13 mouse cellular contexts compared by ENCODE assay signal in the genomic region with DNA sequence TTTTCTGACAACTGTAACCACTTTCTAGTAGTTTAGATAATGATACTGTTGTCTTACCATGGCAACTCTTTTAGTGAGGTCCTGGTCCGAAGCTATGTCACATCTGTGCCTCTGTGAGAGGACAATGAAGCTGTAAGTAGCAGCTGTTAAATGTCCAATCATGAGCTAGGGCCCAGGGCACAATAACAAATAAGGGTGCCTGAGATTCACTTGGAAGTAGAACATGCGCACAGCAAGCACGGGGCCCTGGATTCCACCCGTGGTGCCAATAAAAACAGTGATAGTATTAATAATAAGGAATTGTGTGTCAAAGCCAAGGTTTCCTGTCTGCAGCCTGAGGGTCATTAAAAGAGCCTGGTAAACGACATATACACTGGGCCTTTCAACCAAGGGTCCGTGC.
"Had no signal": no experiment of that assay in that cellular context is flagged by ENCODE, and none has a peak within 500 bp of the region (broad histone marks: within the 10 kb centered on the region; RNA-seq: fewer than 3 reads in every experiment).

No protein-coding gene starts in this region.

- H3K9ac ChIP-seq: intestine, embryonic 15.5 days; liver, embryonic 15.5 days; midbrain, embryonic 12.5 days; stomach, embryonic 15.5 days had no signal

- H3K9me3 ChIP-seq: intestine, embryonic 15.5 days; limb, embryonic 10.5 days; midbrain, embryonic 12.5 days; stomach, embryonic 15.5 days had no signal

- H3K4me3 ChIP-seq: intestine, embryonic 15.5 days; limb, embryonic 10.5 days; liver, embryonic 15.5 days; midbrain, embryonic 12.5 days; stomach, embryonic 15.5 days had no signal

- DNase-seq: lung, adult 2 months; lung, postnatal 10 days; right cerebral cortex, postnatal 14 days; thymus, adult 2 months; thymus, postnatal 25 days had no signal

- H3K36me3 ChIP-seq: intestine, embryonic 15.5 days; limb, embryonic 10.5 days; liver, embryonic 15.5 days; midbrain, embryonic 12.5 days; stomach, embryonic 15.5 days had no signal

- H3K4me1 ChIP-seq: intestine, embryonic 15.5 days; liver, embryonic 15.5 days; midbrain, embryonic 12.5 days; stomach, embryonic 15.5 days had no signal

- H3K27me3 ChIP-seq: intestine, embryonic 15.5 days; liver, embryonic 15.5 days; midbrain, embryonic 12.5 days; stomach, embryonic 15.5 days had no signal

- ATAC-seq: intestine, embryonic 15.5 days; midbrain, embryonic 16.5 days had no signal

- H3K4me2 ChIP-seq: intestine, embryonic 15.5 days; liver, embryonic 11.5 days; liver, embryonic 15.5 days; midbrain, embryonic 12.5 days; stomach, embryonic 15.5 days had no signal

- H3K27ac ChIP-seq: intestine, embryonic 15.5 days; limb, embryonic 10.5 days; liver, embryonic 15.5 days; macrophage; midbrain, embryonic 12.5 days; stomach, embryonic 15.5 days had no signal
